Mouse (Mus musculus) E14TG2a.4 (cell line): Measurements from ENCODE around the gene Snx25.
"Not testable (repeated sequence)": the region's sequence is repeated elsewhere in the genome, so short reads cannot be mapped to it uniquely, and the experiment has no call there.

Experiments used
- CTCF ChIP-seq: conservative IDR thresholded peaks from 2 replicates; pipeline ENCODE4 v1.5.1; 2014; ENCODE audit warnings: low read length
- NANOG ChIP-seq: IDR thresholded peaks from 2 replicates; pipeline ENCODE4 v1.6.1; 2014; ENCODE audit warnings: borderline replicate concordance, low read length, mixed read lengths

GRCm38 (mm10) chr8:46135546-46135945 is 16.4 kb downstream of the Snx25 start:
- not testable (repeated sequence) for TF ChIP-seq NANOG, CTCF
